Mouse (Mus musculus): ENCODE results near the gene Wapl. TPM values are rescaled to one million over a fixed set of nuclear protein-coding genes. Genes with fewer than 3 reads are reported as not detected.

Wapl gene
- total RNA-seq (2022): 10 to 100 TPM; 51.3 to 62.1 (median 56.0) TPM

GRCm38 (mm10) chr14:34673395-34674228 is at the start of gene Wapl:
Gene Wapl (plus strand): TSS chr14:34673928.
- peak; percentile 95 to 97 for DNase-seq (ENCODE audit: low spot score in 2 of 2)

DNA sequence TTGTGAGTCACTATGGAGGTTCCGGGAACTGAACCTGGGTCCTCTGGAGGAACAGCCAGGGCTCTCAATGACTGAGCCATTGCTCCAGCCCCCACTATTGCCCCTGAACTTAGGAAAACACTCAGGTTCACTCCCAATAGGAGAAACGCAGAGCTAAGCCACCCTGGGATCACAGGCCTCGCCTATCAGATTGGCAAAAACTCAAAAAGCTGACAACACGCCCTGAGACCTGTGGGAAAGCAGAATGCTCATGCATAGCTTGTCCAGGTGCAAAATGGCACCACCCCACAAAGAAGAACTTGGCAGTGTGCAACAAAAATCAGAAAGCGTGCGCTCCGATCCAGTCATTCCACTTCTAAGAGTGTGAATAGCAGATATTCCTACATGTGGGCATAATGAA is 46.9 kb upstream of the Wapl start:
- no peak for DNase-seq (ENCODE audit: low spot score in 2 of 2)

GRCm38 (mm10) chr14:34632722-34633448 is 40.8 kb upstream of the Wapl start:
- no peak for DNase-seq (ENCODE audit: low spot score in 2 of 2)

DNA sequence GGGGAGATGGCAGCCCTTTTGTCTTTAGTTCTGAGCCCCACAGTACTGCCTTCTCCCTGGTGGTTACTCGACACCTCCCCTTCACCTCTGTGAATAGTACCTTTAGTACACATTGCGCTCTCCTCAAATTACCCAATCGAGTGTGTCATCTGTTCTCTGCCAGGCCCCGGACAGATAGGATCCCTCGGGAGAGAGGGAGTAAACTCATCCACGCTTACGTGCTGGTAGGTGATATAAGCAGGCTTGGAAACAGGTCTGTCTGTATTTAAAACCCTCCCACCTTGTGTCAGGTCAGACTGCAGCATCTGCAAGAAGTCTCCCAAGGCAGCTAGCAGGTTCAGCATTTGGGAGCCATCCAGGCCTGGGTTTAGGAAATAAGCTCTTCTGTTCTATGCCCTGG is 38.5 kb upstream of the Wapl start:
- DNase-seq (ENCODE audit: low spot score in 2 of 2): no peak

DNA sequence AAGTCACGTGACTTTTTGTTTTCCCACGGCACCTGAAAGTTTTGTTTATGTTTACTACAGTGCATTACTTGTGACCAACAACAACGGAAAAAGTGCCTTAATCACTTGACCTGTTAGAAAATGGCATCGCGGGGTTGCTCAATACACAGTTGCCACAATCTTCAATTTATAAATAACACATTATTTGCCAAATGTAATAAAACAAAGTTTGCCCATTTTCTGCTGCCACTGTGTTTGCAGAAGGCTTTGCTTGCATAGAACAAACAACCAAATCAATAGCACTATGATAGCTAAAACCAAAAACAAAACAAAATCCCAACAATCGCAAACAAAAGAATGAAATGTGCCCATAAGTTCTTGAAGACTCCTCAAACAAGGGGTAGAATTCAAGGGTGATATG is 38.0 kb upstream of the Wapl start:
- DNase-seq (ENCODE audit: low spot score in 2 of 2): no peak

DNA sequence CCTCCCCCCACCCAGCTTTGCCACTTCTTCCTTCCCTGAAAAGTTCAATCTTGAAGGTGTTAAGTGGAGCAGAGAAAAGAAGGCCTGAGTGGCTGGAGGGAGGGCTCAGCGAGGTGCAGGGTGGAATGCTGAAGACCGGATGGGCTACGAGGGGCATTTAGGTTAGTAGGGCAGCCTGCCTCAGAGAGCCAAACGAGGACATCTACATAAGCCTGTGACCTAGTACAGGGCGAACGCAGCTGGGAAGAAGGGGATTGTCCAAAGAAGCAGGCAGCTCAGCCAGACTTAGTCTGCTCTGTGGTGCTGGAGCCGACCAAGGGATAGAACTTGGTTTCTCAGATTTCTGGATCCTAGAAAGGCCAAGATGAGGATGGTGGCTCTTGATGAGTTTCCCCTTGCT is 29.6 kb upstream of the Wapl start:
- no peak for DNase-seq (ENCODE audit: low spot score in 2 of 2)

DNA sequence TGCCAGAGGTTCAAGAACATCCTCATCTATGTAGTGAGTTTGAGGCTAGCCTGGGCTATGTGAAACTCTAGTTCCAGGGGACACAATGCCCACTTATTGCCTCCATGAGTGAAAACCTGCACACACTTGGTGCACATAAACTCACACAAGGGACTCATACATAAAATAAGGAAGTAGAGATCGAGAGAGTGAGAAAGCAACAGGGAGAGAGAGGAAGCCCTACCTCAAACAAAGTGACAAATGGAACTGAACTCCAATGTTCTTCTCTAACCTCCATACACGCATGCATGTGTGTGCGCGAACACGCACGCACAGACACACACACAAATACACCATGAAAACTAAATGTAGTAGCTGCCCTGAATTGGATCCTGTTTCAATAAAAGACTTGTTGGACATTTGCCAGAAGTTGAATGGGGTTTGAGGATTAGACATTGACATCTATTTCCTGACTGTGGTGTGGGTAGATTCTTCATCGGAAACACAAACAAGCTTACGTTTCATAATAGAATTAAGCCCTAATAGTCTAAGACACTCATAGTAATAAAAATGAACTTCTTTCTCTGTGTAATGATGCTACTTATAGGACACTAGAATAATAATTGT is 25.8 kb upstream of the Wapl start:
- no peak for DNase-seq (ENCODE audit: low spot score in 2 of 2)

DNA sequence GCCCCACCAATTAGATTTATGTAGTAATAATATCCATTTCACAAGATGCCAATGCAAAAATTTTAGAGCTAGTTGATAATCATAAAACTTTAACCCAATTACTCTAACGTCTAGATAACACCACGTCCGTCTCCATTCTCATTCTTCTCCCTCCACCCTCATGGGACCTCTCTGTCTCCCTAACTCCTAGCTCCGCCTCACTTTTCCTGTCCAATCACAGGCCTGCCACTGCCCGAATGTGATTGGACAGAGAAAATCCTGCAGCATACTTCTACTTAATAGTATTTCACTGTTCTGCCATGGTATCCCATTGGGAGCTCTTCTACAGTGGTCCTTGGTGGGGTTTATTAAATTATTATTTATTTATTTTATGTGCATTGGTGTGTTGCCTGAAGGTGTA is 16.6 kb upstream of the Wapl start:
- no peak for DNase-seq (ENCODE audit: low spot score in 2 of 2)

GRCm38 (mm10) chr14:34660351-34660787 is 13.4 kb upstream of the Wapl start:
- DNase-seq (ENCODE audit: low spot score in 2 of 2): no peak

DNA sequence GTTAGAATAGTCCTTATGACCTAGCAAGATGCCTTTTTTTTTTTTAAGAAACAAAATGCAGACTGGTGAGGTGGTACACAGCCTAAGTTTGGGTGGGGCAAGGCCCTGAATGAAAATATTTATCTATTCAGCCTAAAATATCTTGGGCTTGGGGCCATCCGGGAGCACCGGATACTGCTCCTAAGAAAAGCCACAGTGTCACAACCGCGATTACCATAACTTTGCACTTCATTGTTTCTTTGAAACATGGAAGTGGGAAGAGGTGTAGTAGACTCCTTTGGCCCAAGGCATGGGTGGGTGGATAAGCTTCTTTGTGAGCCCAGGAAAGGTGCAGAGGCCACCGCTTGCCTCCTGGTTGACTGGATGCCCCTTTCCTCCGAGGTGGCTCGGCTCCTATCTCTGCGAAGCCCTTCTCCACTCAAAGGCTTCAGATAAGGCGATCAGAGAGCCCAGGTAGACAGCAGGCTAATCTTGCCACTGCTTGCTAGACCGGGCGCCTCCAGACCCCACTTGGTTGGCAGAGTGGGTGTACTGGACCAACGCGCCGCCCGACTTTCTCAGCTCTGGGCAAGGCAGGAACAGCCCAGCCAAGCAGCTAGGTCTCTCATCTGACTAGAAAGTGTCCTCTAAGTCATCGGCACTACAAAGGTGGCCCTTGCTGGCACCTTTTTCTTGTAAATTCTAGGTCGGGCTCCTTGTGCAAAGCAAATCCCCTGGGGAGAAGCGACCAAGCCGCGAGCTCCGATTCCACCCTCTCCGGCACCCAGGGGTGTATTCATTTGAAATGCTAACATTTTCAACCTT is 12.7 kb upstream of the Wapl start:
- no peak for DNase-seq (ENCODE audit: low spot score in 2 of 2)

GRCm38 (mm10) chr14:34661621-34662477 is 11.9 kb upstream of the Wapl start:
- DNase-seq (ENCODE audit: low spot score in 2 of 2): no peak

DNA sequence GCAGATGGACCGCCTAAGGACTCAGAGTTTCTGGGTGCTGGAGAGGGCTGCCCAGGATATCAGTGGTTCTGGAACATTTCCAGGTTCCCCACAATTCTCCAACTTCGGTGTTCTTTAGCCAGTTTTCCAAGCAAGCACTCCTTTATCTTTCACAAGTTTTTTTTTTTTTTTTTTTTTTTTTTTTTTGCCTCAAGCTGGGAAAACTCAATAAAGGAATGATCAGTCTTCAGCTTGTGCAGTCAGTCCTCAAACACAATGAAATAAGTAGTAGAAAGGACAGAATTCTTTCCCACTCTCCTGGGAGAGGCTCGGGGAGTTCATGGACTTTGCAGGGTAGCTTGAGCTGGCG is 11.3 kb upstream of the Wapl start:
- no peak for DNase-seq (ENCODE audit: low spot score in 2 of 2)

DNA sequence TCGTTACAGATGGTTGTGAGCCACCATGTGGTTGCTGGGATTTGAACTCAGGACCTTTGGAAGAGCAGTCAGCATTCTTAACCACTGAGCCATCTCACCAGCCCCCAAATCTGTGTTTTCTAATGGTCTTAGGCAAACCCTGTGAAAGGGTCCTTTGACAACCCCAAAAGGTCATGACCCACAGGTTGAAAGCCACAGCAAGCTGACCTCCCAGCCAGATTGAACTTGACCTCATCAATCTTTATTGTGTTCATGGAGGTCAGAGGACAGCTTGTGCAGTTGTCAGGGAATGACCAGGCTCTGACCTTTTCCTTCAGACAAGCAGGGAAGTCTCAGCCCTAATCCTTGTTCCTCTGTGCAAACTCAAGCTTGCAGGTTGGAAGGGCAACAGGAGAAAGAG is 10.3 kb upstream of the Wapl start:
- DNase-seq (ENCODE audit: low spot score in 2 of 2): no peak

DNA sequence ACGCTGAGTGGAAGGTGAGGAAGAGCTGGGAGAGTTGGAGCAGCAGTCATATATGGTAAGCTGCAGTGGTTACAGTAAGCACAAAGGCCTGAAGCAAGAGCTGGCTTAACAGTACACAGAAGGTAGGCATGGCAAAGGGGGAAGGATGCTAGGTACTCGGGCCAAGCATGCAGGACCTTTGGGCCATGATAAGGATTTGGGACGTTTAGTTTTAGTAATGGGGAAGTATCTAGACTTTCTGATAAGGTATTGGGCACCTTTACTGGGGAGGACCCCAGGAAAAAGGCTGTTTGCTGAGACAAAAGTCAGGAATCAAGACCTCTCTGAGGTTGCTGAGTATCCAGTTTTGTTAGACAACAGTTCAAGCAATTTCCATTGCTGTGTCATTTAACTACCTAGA is 4.6 kb upstream of the Wapl start:
- no peak for DNase-seq (ENCODE audit: low spot score in 2 of 2)

DNA sequence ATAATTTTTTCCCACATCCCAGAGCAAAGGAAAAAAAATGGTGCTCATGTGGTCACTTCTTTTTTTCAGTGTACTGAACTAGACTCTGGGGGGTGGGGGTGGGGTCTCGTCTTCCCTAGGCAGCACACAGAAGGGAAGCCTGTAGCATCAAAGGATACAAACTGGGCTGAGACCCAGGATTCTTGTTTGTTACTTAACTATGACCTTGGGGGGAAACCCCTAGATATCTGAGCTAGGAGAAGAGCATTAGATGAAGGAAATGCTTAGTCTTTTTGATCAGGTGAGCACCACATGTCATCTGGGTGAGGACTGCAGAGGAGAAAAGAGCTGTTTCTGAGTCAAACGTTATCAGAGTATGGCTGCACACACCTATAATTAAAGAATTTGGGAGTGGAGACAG is 3.5 kb upstream of the Wapl start:
- no peak for DNase-seq (ENCODE audit: low spot score in 2 of 2)

- peak in 1 of 2 experiments; percentile 13 for DNase-seq (ENCODE audit: low spot score in 2 of 2)
These were observed 582 bp downstream of the Wapl start for GRCm38 (mm10) chr14:34674229-34674791.

DNA sequence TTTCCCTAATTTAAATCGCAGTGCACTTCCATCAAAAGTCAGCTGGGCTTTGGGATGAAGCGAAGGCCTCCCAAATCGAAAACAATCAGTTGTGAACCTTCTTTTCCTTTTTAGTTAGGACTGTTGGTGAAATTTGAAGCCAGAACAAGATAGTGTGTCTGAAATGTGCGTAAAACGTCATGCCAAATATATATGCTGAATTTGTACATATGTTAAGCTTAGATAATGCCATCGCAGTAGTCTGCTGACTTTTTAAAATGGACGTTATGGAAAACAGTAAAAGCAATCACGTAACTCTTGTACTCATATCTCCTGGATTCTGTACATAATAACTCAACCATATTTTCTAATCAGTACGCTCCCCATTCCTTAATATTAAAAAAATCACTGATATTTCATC is 1.2 kb downstream of the Wapl start:
- DNase-seq (ENCODE audit: low spot score in 2 of 2): no peak

GRCm38 (mm10) chr14:34675347-34675865 is 1.7 kb downstream of the Wapl start:
- no peak for DNase-seq (ENCODE audit: low spot score in 2 of 2)

GRCm38 (mm10) chr14:34680815-34681214 is 7.1 kb downstream of the Wapl start:
- DNase-seq (ENCODE audit: low spot score in 2 of 2): no peak

DNA sequence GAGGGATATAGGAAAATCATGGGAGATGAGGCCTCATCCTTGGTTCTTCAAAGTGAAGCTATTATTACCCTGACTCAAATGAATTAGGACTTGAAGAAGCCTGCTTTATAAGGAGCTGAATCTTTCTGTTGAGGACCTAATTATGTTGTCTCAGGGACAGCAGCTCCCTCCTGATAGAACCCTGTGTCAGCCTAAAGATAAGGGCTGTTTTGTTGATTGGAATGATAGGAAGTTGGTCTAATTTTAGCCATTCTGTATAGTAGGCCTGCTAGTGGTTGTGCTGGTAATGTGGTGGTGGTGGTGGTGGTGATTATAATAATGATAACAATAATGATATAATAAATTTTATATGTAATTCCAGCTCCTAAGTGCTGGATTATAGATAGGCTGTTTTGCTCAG is 11.3 kb downstream of the Wapl start:
- no peak for DNase-seq (ENCODE audit: low spot score in 2 of 2)
